Mouse (Mus musculus) monocyte, adult 5-6 weeks (primary cell): ENCODE results near the gene Tifa. TPM values are rescaled to one million over a fixed set of nuclear protein-coding genes. Genes with fewer than 3 reads are reported as not detected.

Experiments
- total RNA-seq: library from RNA; stranded (forward); fragments of 200-1000, 200-491, 200-594 nt; gene quantifications from 3 replicates; pipeline ENCODE4 v1.2.3, GENCODE M21; 2017

Gene Tifa
- total RNA-seq, 1 experiment from 2014 or later, result 101 TPM

Other genes with a start within 250 kb of the Tifa start
- gene Larp7, start 236.5 kb upstream of the Tifa start, total RNA-seq, result 73.5 to 95.3 TPM (median 73.8 TPM) in 3 replicates
- gene Zgrf1, start 236.3 kb upstream of the Tifa start, total RNA-seq, result 4.3 to 8.1 TPM (median 4.5 TPM) in 3 replicates
- gene Neurog2, start 156.7 kb upstream of the Tifa start, total RNA-seq, result 0.29 TPM in 1 of 3 replicates, not detected in the others
- 26.1 to 44.3 TPM (median 26.9 TPM) in 3 replicates for gene Alpk1, start 9.3 kb upstream of the Tifa start, total RNA-seq
- gene Ap1ar, start 47.7 kb downstream of the Tifa start, total RNA-seq, result 41.8 to 59.6 TPM (median 48.1 TPM) in 3 replicates
- 7.6 to 19.3 TPM (median 16.4 TPM) in 3 replicates for gene Fam241a, start 106.5 kb downstream of the Tifa start, total RNA-seq